Comparison of ENCODE assay signal across 15 mouse cellular contexts in genomic region chr1:66211074-66211791, GRCm38 (mm10). TPM values are rescaled to one million over a fixed set of nuclear protein-coding genes. Genes with fewer than 3 reads are reported as not detected.
DNase-seq lines count a peak whose midpoint lies in the region; ATAC-seq lines count a peak whose summit lies in the region.
"Had no signal": no experiment of that assay in that cellular context is flagged by ENCODE, and none has a peak within 500 bp of the region (broad histone marks: within the 10 kb centered on the region; RNA-seq: fewer than 3 reads in every experiment).

No protein-coding gene starts in this region.

- H3K36me3 ChIP-seq in embryonic facial prominence, embryonic 14.5 days (ENCODE audit: control insufficient read depth, insufficient read depth, low read length), result no peaks in the 10 kb centered on the region
- H3K36me3 ChIP-seq in embryonic facial prominence, embryonic 10.5 days (replicated peaks), result no peaks in the 10 kb centered on the region
- H3K36me3 ChIP-seq: hindbrain, embryonic 15.5 days; liver, embryonic 15.5 days; midbrain, embryonic 13.5 days; neural tube, embryonic 12.5 days had no signal

- DNase-seq in embryonic facial prominence, embryonic 14.5 days (ENCODE audit: low spot score), result peak; percentile 85
- DNase-seq in embryonic facial prominence, embryonic 10.5 days (ENCODE audit: low spot score), result no peak
- DNase-seq in layer of hippocampus, adult 9-11 months, result peak; percentile 13
- DNase-seq in layer of hippocampus, postnatal 14 days (ENCODE audit: low spot score in 2 of 2), result no peak
- DNase-seq in brain, adult 2 months (ENCODE audit: low read depth, low spot score), result peak; percentile 91
- DNase-seq in cerebellum, postnatal 10 days, result peak; percentile 86 to 87
- no peak for DNase-seq in B cell, adult 2 months
- DNase-seq in kidney, adult 18-20 months, result no peak
- DNase-seq: forebrain, postnatal 0 days; gastrocnemius, postnatal 25 days had no signal

- peak; percentile 63; the same call in 1 of the 2 replicates for ATAC-seq in embryonic facial prominence, embryonic 14.5 days (ENCODE audit: low read depth)
- ATAC-seq: forebrain, postnatal 0 days; midbrain, embryonic 13.5 days had no signal

- no peak overlapping the region for H3K27ac ChIP-seq in embryonic facial prominence, embryonic 14.5 days (replicated peaks; ENCODE audit: low read depth, low read length)
- H3K27ac ChIP-seq in embryonic facial prominence, embryonic 10.5 days (replicated peaks), result no peak overlapping the region
- H3K27ac ChIP-seq: hindbrain, embryonic 15.5 days; layer of hippocampus, adult 2 months; liver, embryonic 15.5 days; midbrain, embryonic 13.5 days; neural tube, embryonic 12.5 days had no signal

- H3K9ac ChIP-seq in embryonic facial prominence, embryonic 14.5 days (ENCODE audit: low read depth, low read length), result no peak overlapping the region
- H3K9ac ChIP-seq: forebrain, postnatal 0 days; hindbrain, embryonic 15.5 days; liver, embryonic 15.5 days; midbrain, embryonic 13.5 days; neural tube, embryonic 12.5 days had no signal

- no peaks in the 10 kb centered on the region for H3K4me1 ChIP-seq in embryonic facial prominence, embryonic 14.5 days (ENCODE audit: control insufficient read depth, insufficient read depth, low read length)
- H3K4me1 ChIP-seq in embryonic facial prominence, embryonic 10.5 days, result no peaks in the 10 kb centered on the region
- H3K4me1 ChIP-seq: liver, embryonic 15.5 days; neural tube, embryonic 12.5 days had no signal

- no peaks in the 10 kb centered on the region for H3K9me3 ChIP-seq in embryonic facial prominence, embryonic 14.5 days (ENCODE audit: control insufficient read depth, low read length)
- H3K9me3 ChIP-seq in embryonic facial prominence, embryonic 10.5 days, result no peaks in the 10 kb centered on the region
- H3K9me3 ChIP-seq: hindbrain, embryonic 15.5 days; liver, embryonic 15.5 days; midbrain, embryonic 13.5 days; neural tube, embryonic 12.5 days had no signal

- H3K4me2 ChIP-seq in embryonic facial prominence, embryonic 14.5 days (ENCODE audit: low read depth, low read length), result no peak overlapping the region
- H3K4me2 ChIP-seq: hindbrain, embryonic 15.5 days; liver, embryonic 15.5 days; midbrain, embryonic 13.5 days; neural tube, embryonic 12.5 days had no signal

- H3K27me3 ChIP-seq in embryonic facial prominence, embryonic 14.5 days (replicated peaks; ENCODE audit: control insufficient read depth, insufficient read depth, low read length), result no peaks in the 10 kb centered on the region
- H3K27me3 ChIP-seq in embryonic facial prominence, embryonic 10.5 days (replicated peaks; ENCODE audit: low read depth, poor library complexity, severe bottlenecking), result no peaks in the 10 kb centered on the region
- H3K27me3 ChIP-seq: hindbrain, embryonic 15.5 days; liver, embryonic 15.5 days; midbrain, embryonic 13.5 days; neural tube, embryonic 12.5 days had no signal

- 61% methylated on average over 7 of the region's 7 CpGs for WGBS in embryonic facial prominence, embryonic 14.5 days
- WGBS in embryonic facial prominence, embryonic 10.5 days, result 84% methylated on average over 7 of the region's 7 CpGs

- no peak overlapping the region for H3K4me3 ChIP-seq in embryonic facial prominence, embryonic 14.5 days (ENCODE audit: low read depth, low read length)
- H3K4me3 ChIP-seq in embryonic facial prominence, embryonic 10.5 days, result no peak overlapping the region
- H3K4me3 ChIP-seq: hindbrain, embryonic 15.5 days; layer of hippocampus, adult 2 months; liver, embryonic 15.5 days; midbrain, embryonic 13.5 days; neural tube, embryonic 12.5 days had no signal

RNA-seq across cellular contexts. Expression of gene Map2, which starts 36.2 kb away (rescaled TPM):
- 16.6 and 19.2 TPM in 2 replicates for polyA plus RNA-seq in embryonic facial prominence, embryonic 14.5 days (2014; fragmentation: Nextera tagmentation; extraction: Ambion mirVana)
- polyA plus RNA-seq in embryonic facial prominence, embryonic 10.5 days (2016; fragmentation: Nextera tagmentation; extraction: Ambion mirVana), result 32.0 and 36.2 TPM in 2 replicates
- total RNA-seq in layer of hippocampus, postnatal 14 days (2021), result 1,000 to 10,000 TPM in 1 of 2 experiments, 100 to 1,000 TPM in 1; 947 to 1,024 TPM

Comparison
In these comparisons a context has a peak if more than half of its experiments do, and no peak if none do; other contexts are left out.
1. DNase-seq: peak in embryonic facial prominence, embryonic 14.5 days (single experiment), layer of hippocampus, adult 9-11 months (single experiment), brain, adult 2 months (single experiment) and cerebellum, postnatal 10 days (2 of 2); none in embryonic facial prominence, embryonic 10.5 days (single experiment), layer of hippocampus, postnatal 14 days (0 of 2), B cell, adult 2 months (0 of 2) and kidney, adult 18-20 months (single experiment).